Mouse (Mus musculus) mouse embryonic stem cell (cell line): Measurements from ENCODE around the gene 4933415F23Rik.

Experiments used
- in situ Hi-C, 2 experiments: fragments of 300-500 bp; cut with MboI; formaldehyde crosslinking; loops; 1 replicate in 1 of 2; 3 replicates in 1 of 2; pipeline ENCODE4 v1.14.3; 2019 to 2020; ENCODE audit warnings: low sequenced_read_pairs in 2 of 2, low pct_unique_long_range_greater_than_20kb in 1 of 2, mixed read lengths in 1 of 2; ENCODE audit not compliant: unreplicated experiment in 1 of 2

Gene 4933415F23Rik

GRCm38 (mm10) chr1:23102021-23102420 is at the start of gene 4933415F23Rik:
4933415F23Rik (minus strand) TSS chr1:23102253.
- in situ Hi-C loops = no loop called here

- in situ Hi-C loops = no loop called here
Observed at GRCm38 (mm10) chr1:23151722-23152121, 49.7 kb upstream of the 4933415F23Rik start.

DNA sequence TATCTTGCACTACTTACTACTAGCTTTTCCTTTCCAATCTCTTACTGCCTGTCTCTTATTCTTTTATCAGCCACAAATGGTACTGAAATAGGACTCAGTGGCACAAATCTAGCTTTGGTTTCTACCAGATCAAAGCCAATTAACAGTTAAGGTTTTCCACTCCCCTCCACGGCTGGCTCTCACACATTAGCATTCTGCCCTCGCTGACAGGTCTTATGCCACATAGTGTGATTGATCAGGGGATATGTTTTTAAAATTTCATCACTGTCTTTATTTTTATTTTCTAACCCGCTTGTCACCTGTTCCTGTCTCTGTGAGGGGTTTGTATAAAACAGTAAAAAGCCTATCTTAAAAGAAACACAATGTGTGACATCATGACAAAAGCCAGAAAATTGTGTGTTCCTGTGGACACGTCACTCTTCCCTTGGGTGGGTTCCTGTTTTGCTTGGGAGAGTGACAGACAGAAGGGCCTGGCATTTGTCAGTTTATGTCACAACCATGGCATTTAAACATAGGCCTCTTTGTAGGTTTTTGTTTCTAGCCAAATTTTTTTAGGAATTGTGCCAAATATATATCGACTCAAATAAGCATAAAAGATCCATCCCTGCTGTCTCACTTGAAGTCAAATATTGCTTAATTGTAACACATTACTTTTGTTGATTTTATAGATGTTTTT is 44.3 kb upstream of the 4933415F23Rik start:
- in situ Hi-C loops = loop anchor here in 1 of 2 experiments (25.0 kb wide), 1 partner anchor 534 kb away; no protein-coding TSS in a partner anchor

DNA sequence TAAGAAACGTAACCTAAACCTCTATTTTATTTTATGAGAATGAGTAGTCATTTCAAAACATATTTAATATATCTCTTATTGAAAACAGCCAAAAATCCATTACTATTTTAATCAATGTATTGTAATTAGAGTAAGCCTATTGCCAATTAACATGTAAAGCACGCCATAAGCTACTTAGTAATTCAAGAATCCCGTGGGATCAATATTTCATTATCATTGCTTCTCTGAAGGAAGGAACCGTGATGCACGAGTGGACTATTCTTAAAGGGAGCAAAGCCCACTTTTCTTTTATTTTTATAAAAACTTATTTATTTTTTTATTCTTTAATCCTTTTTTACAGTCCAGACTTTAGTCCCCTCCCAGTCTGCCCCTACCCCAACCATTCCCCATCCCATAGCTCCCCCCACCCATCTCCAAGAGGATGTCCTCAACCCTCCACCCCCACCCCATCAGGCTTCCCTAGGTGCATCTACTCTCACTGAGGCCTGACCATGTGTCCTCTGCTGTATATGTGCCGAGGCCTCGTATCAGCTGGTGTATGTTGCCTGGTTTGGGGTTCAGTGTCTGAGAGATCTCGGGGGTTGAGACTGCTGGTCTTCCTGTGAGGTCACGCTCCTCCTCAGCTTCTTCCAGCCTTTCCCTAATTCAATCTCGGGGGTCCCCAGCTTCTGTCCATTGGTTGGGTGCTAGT is 39.2 kb upstream of the 4933415F23Rik start:
- in situ Hi-C loops = loop anchor here in 1 of 2 experiments (25.0 kb wide), 1 partner anchor 529 kb away; no protein-coding TSS in a partner anchor

DNA sequence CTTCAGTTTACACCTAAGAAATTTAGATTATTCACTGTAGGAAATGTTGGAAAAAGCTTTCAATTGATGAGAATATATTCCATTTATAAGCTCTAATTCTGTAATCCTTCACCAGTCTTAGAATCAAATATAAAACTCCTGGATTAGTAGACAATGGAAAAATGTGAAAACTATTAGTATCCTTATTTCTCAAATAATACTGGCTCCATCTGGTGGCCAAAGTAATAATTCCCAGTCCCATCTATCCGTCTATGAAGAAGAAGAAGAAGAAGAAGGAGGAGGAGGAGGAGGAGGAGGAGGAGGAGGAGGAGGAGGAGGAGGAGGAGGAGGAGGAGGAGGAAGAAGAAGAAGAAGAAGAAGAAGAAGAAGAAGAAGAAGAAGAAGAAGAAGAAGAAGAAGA is 38.5 kb upstream of the 4933415F23Rik start:
- in situ Hi-C loops = loop anchor here in 1 of 2 experiments (25.0 kb wide), 1 partner anchor 528 kb away; no protein-coding TSS in a partner anchor

DNA sequence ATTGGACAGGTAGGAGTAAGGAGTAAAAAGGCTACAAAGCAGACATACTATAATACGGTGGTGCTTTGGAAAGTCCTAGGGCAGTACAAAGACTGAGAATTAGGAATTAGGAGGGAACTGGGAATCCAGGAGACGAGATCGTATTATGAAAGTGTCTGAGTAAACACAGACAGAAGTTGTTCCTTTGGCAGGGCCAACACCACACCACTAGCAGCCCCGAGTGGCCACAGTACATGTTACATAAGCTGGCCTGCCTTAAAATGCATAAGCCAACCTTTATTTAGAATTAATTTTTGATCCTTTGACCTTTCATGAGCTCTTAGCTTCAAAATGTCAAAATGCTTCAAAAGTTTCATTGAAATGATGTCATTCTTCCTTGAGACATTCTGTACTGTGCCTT is 18.8 kb upstream of the 4933415F23Rik start:
- in situ Hi-C loops = no loop called here

DNA sequence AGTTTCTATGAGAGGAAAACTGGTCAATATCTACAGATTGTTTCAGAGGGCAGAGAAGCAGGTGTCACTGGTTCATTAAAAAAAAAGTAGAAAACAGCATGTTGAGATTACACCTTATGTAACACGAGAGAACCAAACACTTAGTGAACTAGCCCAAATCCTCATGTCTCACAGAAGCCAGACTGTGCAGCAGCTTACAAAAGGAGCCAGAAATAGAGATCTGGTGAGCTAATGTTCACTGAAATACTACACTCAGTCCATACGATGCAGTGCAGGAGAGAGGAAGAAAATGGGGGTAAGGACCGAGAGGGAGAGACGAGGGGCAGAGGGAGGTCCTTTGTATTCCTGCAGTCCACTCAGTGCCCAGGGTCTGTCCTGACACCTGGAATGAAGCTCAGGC is 17.4 kb upstream of the 4933415F23Rik start:
- in situ Hi-C loops = no loop called here

DNA sequence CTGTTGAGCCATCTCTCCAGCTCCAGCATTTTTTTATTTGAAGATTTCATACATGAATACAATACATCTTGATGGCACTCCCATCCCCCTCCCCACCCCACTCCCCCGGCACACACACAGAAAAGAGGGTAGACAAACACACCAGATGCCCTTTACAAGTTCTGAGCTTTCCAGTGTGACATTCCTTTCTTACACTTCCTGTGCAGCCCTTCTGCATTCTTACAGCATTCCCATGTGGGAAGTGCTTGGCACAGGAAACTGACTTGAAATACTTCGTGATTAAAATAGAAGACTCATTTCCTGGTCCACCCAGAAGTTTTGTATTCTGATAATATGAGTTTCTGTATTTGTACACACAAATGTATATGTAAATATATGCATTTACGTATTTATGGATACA is 15.4 kb upstream of the 4933415F23Rik start:
- in situ Hi-C loops = no loop called here

DNA sequence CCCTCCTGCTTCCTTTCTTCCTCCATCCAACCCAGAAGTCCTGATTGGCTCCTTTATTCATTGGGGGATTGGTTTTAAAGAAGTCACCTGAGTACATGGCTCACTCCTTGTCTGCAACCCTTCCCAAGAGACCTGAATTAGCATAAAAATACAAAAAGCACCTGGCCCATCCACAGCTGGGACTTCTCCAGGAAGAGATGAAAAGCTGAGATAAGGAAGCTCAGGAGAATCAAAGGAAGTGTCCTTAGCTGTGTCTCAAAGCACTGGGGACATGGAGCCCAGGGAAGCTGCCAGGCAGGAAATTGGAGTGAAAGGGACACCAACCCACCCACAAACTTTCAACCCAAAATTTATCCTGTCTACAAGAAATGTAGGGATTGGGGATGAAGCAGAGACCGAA is 7.1 kb upstream of the 4933415F23Rik start:
- in situ Hi-C loops = no loop called here

DNA sequence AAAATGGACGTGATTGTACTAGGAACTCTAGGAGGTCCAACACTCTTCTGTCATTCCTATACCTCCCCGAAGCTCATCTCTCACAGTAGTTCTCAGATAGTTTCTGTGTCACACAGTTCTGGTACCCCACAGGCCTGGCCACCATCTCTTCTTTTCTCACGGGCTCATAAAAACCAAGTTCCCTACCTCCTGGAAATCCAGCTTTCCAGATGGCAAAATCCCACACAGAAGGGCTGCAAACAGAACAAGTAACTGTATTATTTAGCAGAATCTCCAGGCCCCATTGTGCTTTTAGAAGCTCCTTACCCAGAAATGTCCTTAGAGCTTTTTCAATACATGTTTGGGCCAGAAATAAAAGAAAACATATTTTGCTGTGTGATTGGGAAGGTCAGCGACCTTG is 828 bp upstream of the 4933415F23Rik start:
- in situ Hi-C loops = no loop called here

DNA sequence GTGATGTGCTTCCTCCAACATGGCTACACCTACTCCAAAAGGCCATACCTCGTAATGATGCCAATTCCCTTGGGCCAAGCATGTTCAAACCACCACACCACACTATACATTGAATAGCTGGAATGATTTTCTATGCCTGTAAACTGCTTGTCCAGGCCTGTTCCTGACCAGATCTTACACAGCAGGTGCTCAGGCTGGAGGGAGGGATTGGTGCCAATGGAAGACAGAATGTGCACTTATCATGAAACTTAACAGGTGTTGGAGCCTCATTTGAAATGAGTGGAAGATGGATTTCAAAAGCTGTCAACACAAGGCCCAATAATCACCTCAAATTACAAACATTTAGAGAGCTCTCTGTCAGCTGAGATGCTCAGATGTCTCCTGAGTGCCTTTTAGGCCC is 2.3 kb downstream of the 4933415F23Rik start:
- in situ Hi-C loops = no loop called here

- in situ Hi-C loops = no loop called here
Observed at GRCm38 (mm10) chr1:23098451-23098850, 3.6 kb downstream of the 4933415F23Rik start.

GRCm38 (mm10) chr1:23097996-23098395 is 4.1 kb downstream of the 4933415F23Rik start:
- in situ Hi-C loops = no loop called here

GRCm38 (mm10) chr1:23067715-23068114 is 34.3 kb downstream of the 4933415F23Rik start:
- in situ Hi-C loops = no loop called here

GRCm38 (mm10) chr1:23064717-23065475 is 37.2 kb downstream of the 4933415F23Rik start:
- in situ Hi-C loops = no loop called here

DNA sequence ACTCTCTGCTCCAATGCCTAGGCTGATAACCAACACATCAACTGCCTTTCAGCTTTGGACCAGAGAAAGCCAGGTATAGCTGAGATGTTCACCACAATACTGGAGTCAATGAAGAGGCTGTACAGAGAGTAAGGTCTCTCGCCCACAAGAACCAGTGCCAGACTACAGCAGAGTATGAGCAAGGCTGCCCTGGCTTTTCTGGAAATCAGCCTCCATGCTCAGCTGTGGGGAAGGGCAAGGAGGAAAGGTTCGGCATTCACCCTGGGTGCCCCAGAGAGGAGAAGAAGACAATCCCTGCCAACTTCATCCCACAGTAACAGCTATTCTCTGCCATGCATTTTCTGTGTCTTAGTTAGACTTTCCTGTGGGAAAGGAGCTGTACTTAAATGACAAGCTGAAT is 38.1 kb downstream of the 4933415F23Rik start:
- in situ Hi-C loops = no loop called here

GRCm38 (mm10) chr1:23061614-23062373 is 40.3 kb downstream of the 4933415F23Rik start:
- in situ Hi-C loops = no loop called here

GRCm38 (mm10) chr1:23060056-23060455 is 42.0 kb downstream of the 4933415F23Rik start:
- in situ Hi-C loops = no loop called here
